Mouse (Mus musculus): ENCODE results near the gene Tm4sf5.
"Not testable (repeated sequence)": the region's sequence is repeated elsewhere in the genome, so short reads cannot be mapped to it uniquely, and the experiment has no call there.

Tm4sf5 gene

GRCm38 (mm10) chr11:70504970-70505369, at the start of gene Tm4sf5:
TSS of gene Tm4sf5 (plus strand) at chr11:70505244.
- DNase-seq = no peak

- no peak for DNase-seq
These were observed 46.1 kb upstream of the Tm4sf5 start, which contains the start of gene Zmynd15 for GRCm38 (mm10) chr11:70458688-70459600. TSS of gene Zmynd15 (plus strand) at chr11:70459433.

GRCm38 (mm10) chr11:70459601-70460101, 45.4 kb upstream of the Tm4sf5 start, which contains the start of gene Cxcl16:
TSS of gene Cxcl16 (minus strand) at chr11:70459984.
- DNase-seq = no peak

GRCm38 (mm10) chr11:70463970-70464369, 41.1 kb upstream of the Tm4sf5 start:
- DNase-seq = no peak

- no peak for DNase-seq
These were observed 39.8 kb upstream of the Tm4sf5 start for GRCm38 (mm10) chr11:70465211-70465610.

GRCm38 (mm10) chr11:70465824-70466223, 39.2 kb upstream of the Tm4sf5 start:
- DNase-seq = no peak

- DNase-seq = no peak
These were observed 37.0 kb upstream of the Tm4sf5 start for GRCm38 (mm10) chr11:70467902-70468619.

- DNase-seq = no peak
These were observed 35.3 kb upstream of the Tm4sf5 start for GRCm38 (mm10) chr11:70469764-70470163.

GRCm38 (mm10) chr11:70472716-70473115, 32.3 kb upstream of the Tm4sf5 start:
- DNase-seq = no peak

GRCm38 (mm10) chr11:70473291-70473690, 31.8 kb upstream of the Tm4sf5 start:
- not testable (repeated sequence) for DNase-seq

GRCm38 (mm10) chr11:70474872-70475534, 30.0 kb upstream of the Tm4sf5 start:
- no peak for DNase-seq

- DNase-seq = no peak
These were observed 19.5 kb upstream of the Tm4sf5 start for GRCm38 (mm10) chr11:70485498-70485897.

GRCm38 (mm10) chr11:70487816-70488215, 17.2 kb upstream of the Tm4sf5 start:
- DNase-seq = no peak

GRCm38 (mm10) chr11:70489138-70489537, 15.9 kb upstream of the Tm4sf5 start:
- DNase-seq = no peak

- DNase-seq = no peak
These were observed 15.4 kb upstream of the Tm4sf5 start for GRCm38 (mm10) chr11:70489684-70490083.

GRCm38 (mm10) chr11:70499566-70500475, 5.2 kb upstream of the Tm4sf5 start:
- DNase-seq = no peak

- no peak for DNase-seq
These were observed 4.6 kb upstream of the Tm4sf5 start for GRCm38 (mm10) chr11:70500476-70500812.

GRCm38 (mm10) chr11:70502018-70502417, 3.0 kb upstream of the Tm4sf5 start:
- DNase-seq = no peak

GRCm38 (mm10) chr11:70506385-70506784, 1.3 kb downstream of the Tm4sf5 start:
- peak; percentile 53 to 78 for DNase-seq

- peak in 1 of 2 experiments; percentile 60 for DNase-seq
These were observed 2.0 kb downstream of the Tm4sf5 start for GRCm38 (mm10) chr11:70506962-70507515.

GRCm38 (mm10) chr11:70509753-70510564, 4.9 kb downstream of the Tm4sf5 start:
- DNase-seq = peak in 1 of 2 experiments; percentile 39
